ENCODE assay signal across 14 mouse cellular contexts in the genomic region with DNA sequence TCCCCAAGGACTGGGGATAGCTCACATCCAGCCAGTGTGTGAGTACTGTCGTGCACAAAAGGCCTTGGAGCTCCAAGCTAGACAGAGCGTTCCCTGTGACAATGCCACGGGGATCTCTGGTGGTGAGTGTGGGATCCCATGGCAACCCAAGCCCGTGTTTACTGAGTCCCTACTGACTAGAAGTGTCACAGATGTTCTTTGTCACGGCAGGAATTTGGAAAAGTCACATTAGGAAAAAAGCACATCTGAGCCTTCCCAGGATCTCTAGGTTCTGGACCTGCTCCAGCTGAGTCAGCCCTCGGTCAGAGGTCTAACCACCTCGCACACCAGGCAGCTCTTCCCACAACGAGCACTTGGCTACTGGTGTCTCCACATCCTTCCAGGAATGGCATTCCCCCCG. TPM values are rescaled to one million over a fixed set of nuclear protein-coding genes. Genes with fewer than 3 reads are reported as not detected.
A peak's percentile ranks its signal among the peaks of the same experiment; 100 is the strongest.
DNase-seq lines count a peak whose midpoint lies in the region; ATAC-seq lines count a peak whose summit lies in the region.
"Had no signal": no experiment of that assay in that cellular context is flagged by ENCODE, and none has a peak within 500 bp of the region (broad histone marks: within the 10 kb centered on the region; RNA-seq: fewer than 3 reads in every experiment).

No protein-coding gene starts in this region.

- ATAC-seq in hindbrain, embryonic 11.5 days (ENCODE audit: low FRiP score), result peak; percentile 36; the same call in 1 of the 2 replicates
- no peak for ATAC-seq in hindbrain, embryonic 16.5 days
- 0 out of 2 replicates have a peak, but pooled peaks have one; percentile 18 for ATAC-seq in heart, embryonic 16.5 days (replicated peaks; ENCODE audit: extremely low read depth, insufficient read depth, low FRiP score)
- no peak for ATAC-seq in forebrain, embryonic 12.5 days (ENCODE audit: low FRiP score)
- no peak for ATAC-seq in midbrain, embryonic 11.5 days (ENCODE audit: low FRiP score)
- ATAC-seq: forebrain, postnatal 0 days had no signal

- no peak for DNase-seq in hindbrain, embryonic 11.5 days (ENCODE audit: low spot score)
- peak; percentile 12 for DNase-seq in urinary bladder, postnatal 14 days (ENCODE audit: low spot score)
- no peak for DNase-seq in urinary bladder, postnatal 4 days (ENCODE audit: low spot score in 2 of 2)
- no peak for DNase-seq in midbrain, embryonic 11.5 days (ENCODE audit: low spot score, missing footprints)
- DNase-seq: forebrain, postnatal 0 days; kidney, adult 11 months; layer of hippocampus, adult 9-11 months; spleen, adult 18-20 months; thymus, adult 18-20 months had no signal

- no peak overlapping the region for H3K27ac ChIP-seq in hindbrain, embryonic 11.5 days (ENCODE audit: low read depth, low read length)
- no peak overlapping the region for H3K27ac ChIP-seq in hindbrain, embryonic 16.5 days (ENCODE audit: low read depth, low read length)
- H3K27ac ChIP-seq in heart, embryonic 16.5 days (ENCODE audit: low read length), result no peak overlapping the region
- no peak overlapping the region for H3K27ac ChIP-seq in forebrain, embryonic 12.5 days
- no peak overlapping the region for H3K27ac ChIP-seq in midbrain, embryonic 11.5 days (ENCODE audit: low read depth, low read length)
- H3K27ac ChIP-seq: macrophage had no signal

- no peak overlapping the region for H3K4me3 ChIP-seq in hindbrain, embryonic 11.5 days (ENCODE audit: low read depth, low read length)
- H3K4me3 ChIP-seq in hindbrain, embryonic 16.5 days (ENCODE audit: low read length), result no peak overlapping the region
- no peak overlapping the region for H3K4me3 ChIP-seq in heart, embryonic 16.5 days (ENCODE audit: low read length)
- H3K4me3 ChIP-seq in forebrain, embryonic 12.5 days (replicated peaks), result no peak overlapping the region
- no peak overlapping the region for H3K4me3 ChIP-seq in midbrain, embryonic 11.5 days (ENCODE audit: low read depth, low read length)
- H3K4me3 ChIP-seq: myocyte had no signal

- no peaks in the 10 kb centered on the region for H3K9me3 ChIP-seq in hindbrain, embryonic 11.5 days (ENCODE audit: control insufficient read depth, low read length)
- no peaks in the 10 kb centered on the region for H3K9me3 ChIP-seq in hindbrain, embryonic 16.5 days (ENCODE audit: control insufficient read depth, low read length)
- no peaks in the 10 kb centered on the region for H3K9me3 ChIP-seq in heart, embryonic 16.5 days (replicated peaks; ENCODE audit: control insufficient read depth, low read length)
- no peaks in the 10 kb centered on the region for H3K9me3 ChIP-seq in forebrain, embryonic 12.5 days
- H3K9me3 ChIP-seq in midbrain, embryonic 11.5 days (ENCODE audit: control insufficient read depth, low read length), result no peaks in the 10 kb centered on the region

- no peaks in the 10 kb centered on the region for H3K36me3 ChIP-seq in hindbrain, embryonic 11.5 days (ENCODE audit: control insufficient read depth, insufficient read depth, low read length)
- H3K36me3 ChIP-seq in hindbrain, embryonic 16.5 days (ENCODE audit: control insufficient read depth, insufficient read depth, low read length), result no peaks in the 10 kb centered on the region
- H3K36me3 ChIP-seq in heart, embryonic 16.5 days (ENCODE audit: control insufficient read depth, insufficient read depth), result no peaks in the 10 kb centered on the region
- H3K36me3 ChIP-seq in forebrain, embryonic 12.5 days (replicated peaks), result no peaks in the 10 kb centered on the region
- H3K36me3 ChIP-seq in midbrain, embryonic 11.5 days (ENCODE audit: control insufficient read depth, insufficient read depth, low read length), result no peaks in the 10 kb centered on the region

- H3K27me3 ChIP-seq in hindbrain, embryonic 11.5 days (ENCODE audit: control insufficient read depth, insufficient read depth, low read length), result no peaks in the 10 kb centered on the region
- H3K27me3 ChIP-seq in hindbrain, embryonic 16.5 days (replicated peaks; ENCODE audit: control insufficient read depth, insufficient read depth, low read length), result peaks cover 3% of the 10 kb centered on the region; the same call in 1 of the 2 replicates
- peaks cover 2% of the 10 kb centered on the region; the same call in 1 of the 2 replicates for H3K27me3 ChIP-seq in heart, embryonic 16.5 days (ENCODE audit: control insufficient read depth, insufficient read depth, low read length)
- no peaks in the 10 kb centered on the region for H3K27me3 ChIP-seq in forebrain, embryonic 12.5 days
- no peaks in the 10 kb centered on the region for H3K27me3 ChIP-seq in midbrain, embryonic 11.5 days (ENCODE audit: control insufficient read depth, insufficient read depth, low read length)

- no peak overlapping the region for H3K4me2 ChIP-seq in hindbrain, embryonic 11.5 days (replicated peaks; ENCODE audit: low read depth, low read length)
- H3K4me2 ChIP-seq in hindbrain, embryonic 16.5 days (ENCODE audit: low read length), result no peak overlapping the region
- no peak overlapping the region for H3K4me2 ChIP-seq in heart, embryonic 16.5 days (ENCODE audit: low read depth, low read length)
- H3K4me2 ChIP-seq in forebrain, embryonic 12.5 days, result no peak overlapping the region
- H3K4me2 ChIP-seq in midbrain, embryonic 11.5 days, result no peak overlapping the region

- H3K9ac ChIP-seq in hindbrain, embryonic 11.5 days (ENCODE audit: low read depth, low read length), result no peak overlapping the region
- H3K9ac ChIP-seq in hindbrain, embryonic 16.5 days (ENCODE audit: low read depth, low read length), result no peak overlapping the region
- H3K9ac ChIP-seq in heart, embryonic 16.5 days (ENCODE audit: low read length), result no peak overlapping the region
- H3K9ac ChIP-seq in forebrain, embryonic 12.5 days, result no peak overlapping the region
- H3K9ac ChIP-seq in midbrain, embryonic 11.5 days (ENCODE audit: low read length), result no peak overlapping the region
- H3K9ac ChIP-seq: forebrain, postnatal 0 days had no signal

- H3K4me1 ChIP-seq in hindbrain, embryonic 11.5 days (replicated peaks; ENCODE audit: control insufficient read depth, insufficient read depth, low read length), result no peaks in the 10 kb centered on the region
- peaks cover 4% of the 10 kb centered on the region for H3K4me1 ChIP-seq in hindbrain, embryonic 16.5 days (ENCODE audit: control insufficient read depth, insufficient read depth, low read depth, low read length)
- no peaks in the 10 kb centered on the region for H3K4me1 ChIP-seq in heart, embryonic 16.5 days (ENCODE audit: control insufficient read depth, insufficient read depth, low read length)
- H3K4me1 ChIP-seq in forebrain, embryonic 12.5 days, result peaks cover 5% of the 10 kb centered on the region
- H3K4me1 ChIP-seq in midbrain, embryonic 11.5 days (ENCODE audit: control insufficient read depth, insufficient read depth, low read length), result no peaks in the 10 kb centered on the region

- 57% methylated on average over 9 of the region's 9 CpGs for WGBS in hindbrain, embryonic 11.5 days
- WGBS in hindbrain, embryonic 16.5 days, result 29% methylated on average over 9 of the region's 9 CpGs
- WGBS in heart, embryonic 16.5 days, result 42% methylated on average over 9 of the region's 9 CpGs
- 69% methylated on average over 9 of the region's 9 CpGs for WGBS in forebrain, embryonic 12.5 days
- WGBS in midbrain, embryonic 11.5 days, result 56% methylated on average over 9 of the region's 9 CpGs

RNA-seq across cellular contexts. Expression of a gene that starts 25.7 kb away (rescaled TPM):
- 0.22 and 0.25 TPM in 2 replicates for polyA plus RNA-seq in hindbrain, embryonic 11.5 days (2014; fragmentation: Nextera tagmentation; extraction: Ambion mirVana)
- 8.7 and 9.7 TPM in 2 replicates for polyA plus RNA-seq in hindbrain, embryonic 16.5 days (2015; fragmentation: Nextera tagmentation; extraction: Ambion mirVana)
- polyA plus RNA-seq in heart, embryonic 16.5 days (2015; fragmentation: Nextera tagmentation; extraction: Ambion mirVana), result 0.08 TPM in 1 of 2 replicates, not detected in the other
- polyA plus RNA-seq in forebrain, embryonic 12.5 days (2016; fragmentation: Nextera tagmentation; extraction: Ambion mirVana), result 0.32 and 0.47 TPM in 2 replicates
- 0.03 and 0.04 TPM in 2 replicates for polyA plus RNA-seq in midbrain, embryonic 11.5 days (2014; fragmentation: Nextera tagmentation; extraction: Ambion mirVana)
- polyA plus RNA-seq: macrophage, myocyte had no signal

Comparison
In these comparisons a context has a peak if more than half of its experiments do, and no peak if none do; other contexts are left out.
1. ATAC-seq: peak in hindbrain, embryonic 11.5 days (single experiment) and heart, embryonic 16.5 days (single experiment); none in hindbrain, embryonic 16.5 days (single experiment), forebrain, embryonic 12.5 days (single experiment) and midbrain, embryonic 11.5 days (single experiment).